Mouse (Mus musculus) forebrain, embryonic 12.5 days (tissue): Measurements from ENCODE around the gene Gm20479. TPM values are rescaled to one million over a fixed set of nuclear protein-coding genes. Genes with fewer than 3 reads are reported as not detected.

Source experiments
- ATAC-seq: fragments of 200-750 bp; cut with Nextera tagmentation; 2 replicates; pipeline ENCODE4 v1.8.0; 2017; ENCODE audit warnings: moderate TSS enrichment; ENCODE audit not compliant: low FRiP score
- H3K27ac ChIP-seq: fragments of 300-500 bp; sonication (generic); 2 replicates; pipeline ENCODE4 v1.5.1; 2016; ENCODE audit warnings: mild to moderate bottlenecking
- H3K27me3 ChIP-seq: fragments of 300-500 bp; sonication (generic); 2 replicates; pipeline ENCODE4 v1.6.1; 2016; ENCODE audit warnings: mild to moderate bottlenecking
- H3K36me3 ChIP-seq: fragments of 300-500 bp; sonication (generic); replicated peaks from 2 replicates; pipeline ENCODE4 v1.6.1; 2016; ENCODE audit warnings: mild to moderate bottlenecking
- H3K4me1 ChIP-seq: fragments of 300-500 bp; sonication (generic); 2 replicates; pipeline ENCODE4 v1.6.1; 2016
- H3K4me2 ChIP-seq: fragments of 300-500 bp; sonication (generic); 2 replicates; pipeline ENCODE4 v1.6.1; 2016; ENCODE audit warnings: mild to moderate bottlenecking, moderate library complexity
- H3K4me3 ChIP-seq: fragments of 300-500 bp; sonication (generic); replicated peaks from 2 replicates; pipeline ENCODE4 v1.5.1; 2016; ENCODE audit warnings: mild to moderate bottlenecking
- H3K9ac ChIP-seq: fragments of 300-500 bp; sonication (generic); 2 replicates; pipeline ENCODE4 v1.6.1; 2016; ENCODE audit warnings: mild to moderate bottlenecking
- H3K9me3 ChIP-seq: fragments of 300-500 bp; sonication (generic); 2 replicates; pipeline ENCODE4 v1.6.1; 2016
- WGBS: fragments of 180-500 bp; shearing (Covaris S2); methylation state at CpG from one replicate; pipeline ENCODE4 v1.1.7; 2016; 5-methylcytosine and 5-hydroxymethylcytosine counted together
- polyA plus RNA-seq: library from polyadenylated mRNA; unstranded; fragments of >200 nt; fragmentation: Nextera tagmentation; extraction: Ambion mirVana; gene quantifications from 2 replicates; pipeline ENCODE4 v1.2.1, GENCODE M21; 2016

The Gm20479 gene
- polyA plus RNA-seq = 1.5 TPM in 1 of 2 replicates, not detected in the other

DNA sequence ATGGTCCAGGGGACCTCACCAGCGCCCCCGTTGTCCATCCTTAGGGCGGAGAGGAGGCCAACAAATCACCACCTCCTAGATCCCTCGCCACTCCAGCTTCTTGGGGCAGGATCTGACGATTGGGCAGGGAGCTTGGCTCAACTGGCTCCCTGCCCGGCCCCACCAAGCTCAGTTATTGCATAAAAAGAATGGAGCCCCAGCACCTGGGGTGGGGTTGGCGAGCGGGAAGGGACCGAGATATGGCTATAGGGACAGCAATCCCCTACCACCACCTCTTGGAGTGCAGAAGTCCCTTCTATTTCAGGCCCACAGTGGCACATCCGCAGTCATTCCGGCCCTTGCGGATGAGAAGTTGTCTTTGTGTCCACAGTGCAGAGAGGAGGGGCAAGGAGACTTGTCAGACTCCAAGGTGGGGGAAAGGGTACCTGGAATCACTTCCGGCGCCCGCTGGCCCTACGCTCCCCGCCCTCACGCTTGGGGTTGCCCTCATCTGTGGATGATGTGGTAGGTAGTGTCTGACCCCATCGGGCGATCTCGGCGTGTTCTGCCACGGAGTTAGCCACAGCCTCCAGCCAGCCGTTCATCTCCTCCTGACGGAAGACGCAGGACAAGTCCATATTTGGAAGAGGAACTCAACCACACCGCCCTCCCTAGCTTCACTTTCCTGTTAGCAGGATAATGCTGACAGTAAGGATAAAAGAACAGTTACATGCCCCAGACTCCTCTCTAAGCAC is at the start of gene Gm20479:
Gene Gm20479 (minus strand): TSS at position 559 of the 734 bp plus-strand sequence.
- WGBS = 7% methylated on average over 27 of the region's 27 CpGs
- no peak within 1 kb of the TSS for H3K27ac ChIP-seq
- H3K36me3 ChIP-seq = peaks cover 14% of the 10 kb centered on the region
- H3K9me3 ChIP-seq = no peaks in the 10 kb centered on the region
- peaks cover 33% of the 10 kb centered on the region for H3K4me1 ChIP-seq
- ATAC-seq = no peak
- peak within 1 kb of the TSS; percentile 67 for H3K4me3 ChIP-seq
- peak within 1 kb of the TSS; percentile 65 for H3K4me2 ChIP-seq
- H3K9ac ChIP-seq = no peak within 1 kb of the TSS
- peaks cover 41% of the 10 kb centered on the region for H3K27me3 ChIP-seq

DNA sequence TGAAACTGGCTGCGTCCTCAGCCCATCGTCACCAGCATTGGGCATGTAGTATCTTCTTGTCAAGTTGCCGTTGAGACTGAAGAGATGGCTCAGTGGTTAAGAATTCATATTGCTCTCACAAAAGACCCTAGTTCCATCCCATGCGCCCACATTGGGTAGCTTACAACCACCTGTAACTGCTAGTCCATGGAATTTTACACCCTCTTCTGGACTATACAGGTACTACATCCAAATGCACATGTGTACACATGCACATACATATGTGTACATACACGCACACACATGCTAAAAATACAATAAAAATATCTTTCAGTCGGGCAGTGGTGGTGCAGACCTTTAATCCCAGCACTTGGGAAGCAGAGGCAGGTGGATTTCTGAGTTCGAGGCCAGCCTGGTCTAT is 49.3 kb upstream of the Gm20479 start:
- Histone ChIP-seq H3K4me3 (no peak overlapping the region), H3K4me1 (peaks cover 15% of the 10 kb centered on the region), H3K9me3 (peaks cover 14% of the 10 kb centered on the region), H3K27ac (no peak overlapping the region), H3K36me3 (no peaks in the 10 kb centered on the region), H3K4me2 (no peak overlapping the region), H3K27me3 (peaks cover 97% of the 10 kb centered on the region), H3K9ac (no peak overlapping the region)
- no peak for ATAC-seq
- WGBS = 82% methylated on average over 7 of the region's 7 CpGs

DNA sequence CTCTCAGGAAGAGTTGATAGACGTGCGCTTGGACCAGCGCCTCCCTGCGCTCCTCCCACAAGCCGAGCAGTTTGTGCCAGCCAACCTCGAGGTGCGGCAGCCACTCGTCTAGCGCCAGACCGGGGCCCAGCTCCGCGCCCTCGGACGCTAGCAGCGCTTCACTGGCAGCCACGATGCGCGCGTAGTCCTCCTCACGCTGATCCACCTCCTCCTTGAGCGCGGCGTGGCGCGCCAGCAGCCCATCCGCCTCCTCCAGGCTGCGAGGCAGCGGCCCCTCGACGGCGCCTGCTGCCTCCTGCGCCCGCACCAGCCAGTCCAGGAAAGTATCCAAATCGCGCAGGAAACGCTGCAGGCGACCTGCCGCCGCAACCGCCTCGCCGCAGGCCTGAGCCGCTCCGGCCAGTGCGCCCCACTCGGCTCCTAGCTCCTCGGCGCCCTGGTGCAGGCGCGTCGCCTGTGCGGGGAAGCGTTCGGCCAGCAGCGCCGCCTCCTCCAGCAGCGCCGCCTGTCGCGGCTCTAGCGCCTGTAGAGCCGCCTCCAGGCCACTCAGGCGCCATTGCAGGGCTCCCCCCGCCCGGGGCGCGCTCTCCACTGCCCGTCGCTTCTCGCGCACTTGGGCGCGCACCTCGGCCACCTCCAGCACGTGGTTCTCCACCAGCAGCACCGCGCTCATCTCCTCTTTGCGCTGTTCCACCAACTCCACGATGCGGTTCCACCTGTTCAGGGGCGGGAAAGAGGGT is 47.2 kb upstream of the Gm20479 start:
- Histone ChIP-seq H3K27ac (no peak overlapping the region), H3K4me3 (peak overlapping the region; percentile 19), H3K9ac (no peak overlapping the region), H3K4me1 (peaks cover 15% of the 10 kb centered on the region), H3K9me3 (peaks cover 14% of the 10 kb centered on the region), H3K36me3 (no peaks in the 10 kb centered on the region), H3K27me3 (peaks cover 96% of the 10 kb centered on the region), H3K4me2 (peak overlapping the region; percentile 22; the same call in 1 of the 2 replicates)
- ATAC-seq = no peak
- WGBS = 7% methylated on average over 79 of the region's 81 CpGs

DNA sequence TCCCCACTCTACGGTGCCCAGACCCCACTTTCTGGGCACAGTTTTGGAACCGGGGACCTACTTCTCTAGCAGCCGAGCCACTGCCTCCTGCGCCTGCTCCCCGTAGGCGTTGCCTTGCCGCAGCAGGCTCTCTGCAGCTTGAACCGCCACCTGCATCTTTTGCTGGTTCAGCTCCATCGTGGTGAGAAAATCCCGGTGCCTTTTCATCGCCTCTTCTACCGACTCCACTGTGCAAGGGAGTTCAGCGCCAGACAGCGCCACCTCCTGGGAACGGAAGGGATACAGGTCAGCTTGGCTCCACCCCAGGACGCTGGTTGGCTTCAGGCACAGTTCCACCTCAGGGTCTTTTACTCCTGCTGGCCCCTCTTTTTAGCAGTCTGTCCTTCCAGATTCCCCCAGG is 45.5 kb upstream of the Gm20479 start:
- 9% methylated on average over 16 of the region's 16 CpGs for WGBS
- no peak for ATAC-seq
- Histone ChIP-seq H3K9me3 (peaks cover 14% of the 10 kb centered on the region), H3K27me3 (peaks cover 90% of the 10 kb centered on the region), H3K4me1 (peaks cover 5% of the 10 kb centered on the region), H3K36me3 (no peaks in the 10 kb centered on the region), H3K4me3 (no peak overlapping the region), H3K9ac (no peak overlapping the region), H3K4me2 (no peak overlapping the region), H3K27ac (no peak overlapping the region)

DNA sequence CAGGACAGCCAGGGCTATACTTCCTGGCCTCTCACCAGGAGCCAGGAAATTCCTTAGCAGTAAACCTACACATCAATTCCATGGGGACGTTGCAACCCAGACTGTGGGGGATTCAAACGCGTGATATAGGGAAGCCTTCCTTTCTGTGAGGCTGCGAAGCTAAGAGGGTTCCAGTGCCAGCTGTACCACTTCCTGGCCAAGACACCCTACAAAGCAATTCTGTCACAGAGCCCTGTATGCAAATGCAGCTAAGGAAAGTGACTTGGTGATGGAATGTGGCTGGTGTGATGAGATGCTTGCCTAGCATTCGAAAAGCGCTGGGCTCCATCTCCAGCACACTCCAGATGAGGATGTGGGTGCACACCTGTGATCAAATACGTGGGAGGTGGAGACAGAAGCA is 43.3 kb upstream of the Gm20479 start:
- Histone ChIP-seq H3K27ac (no peak overlapping the region), H3K27me3 (peaks cover 90% of the 10 kb centered on the region), H3K9me3 (peaks cover 10% of the 10 kb centered on the region; the same call in 1 of the 2 replicates), H3K36me3 (no peaks in the 10 kb centered on the region), H3K9ac (no peak overlapping the region), H3K4me3 (no peak overlapping the region), H3K4me1 (peaks cover 22% of the 10 kb centered on the region), H3K4me2 (no peak overlapping the region)
- 87% methylated on average over 7 of the region's 7 CpGs for WGBS
- ATAC-seq = no peak

DNA sequence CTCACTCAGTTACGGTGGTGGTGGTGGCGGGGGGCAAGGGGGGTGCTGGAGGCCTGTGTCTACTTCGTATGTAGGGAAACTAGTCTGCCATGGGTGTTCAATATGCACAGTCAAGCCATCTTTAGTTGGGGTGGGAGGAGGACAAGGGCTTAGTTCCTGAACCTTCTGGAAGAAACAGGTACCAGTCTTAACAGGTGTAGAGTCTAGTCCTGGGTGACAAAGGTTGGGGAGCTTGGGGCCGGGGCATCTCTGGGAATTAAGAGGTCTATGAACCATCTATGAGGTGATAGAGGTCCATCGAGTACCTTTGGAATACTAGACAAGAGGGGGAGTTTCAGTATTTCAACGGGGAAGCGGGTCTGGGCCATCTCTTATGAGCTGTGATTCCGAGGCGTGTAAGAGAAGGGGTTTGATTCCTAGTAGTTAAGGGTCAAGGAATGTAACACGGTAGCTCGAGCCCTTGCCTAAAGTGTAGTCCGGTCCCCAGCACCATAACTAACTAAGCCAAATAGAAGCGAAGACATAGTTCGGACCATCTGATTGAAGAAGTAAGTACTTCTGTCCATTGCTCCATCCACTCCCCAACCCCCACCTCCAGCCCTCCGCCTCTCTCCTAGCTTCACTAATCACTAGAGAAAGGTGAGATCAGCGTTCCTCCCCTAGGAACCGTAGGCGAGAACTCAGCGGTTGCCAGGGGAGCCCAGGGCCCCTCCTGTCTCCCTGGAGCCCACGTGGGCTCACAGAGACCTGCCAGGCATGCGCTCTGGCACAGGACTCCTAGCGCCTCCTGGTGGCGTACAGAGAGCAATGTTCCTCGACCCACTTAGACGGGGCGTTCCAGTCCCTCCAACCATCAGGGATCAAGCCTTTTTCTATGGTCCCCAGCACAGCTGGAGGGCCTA is 40.1 kb upstream of the Gm20479 start:
- WGBS = 17% methylated on average over 26 of the region's 26 CpGs

DNA sequence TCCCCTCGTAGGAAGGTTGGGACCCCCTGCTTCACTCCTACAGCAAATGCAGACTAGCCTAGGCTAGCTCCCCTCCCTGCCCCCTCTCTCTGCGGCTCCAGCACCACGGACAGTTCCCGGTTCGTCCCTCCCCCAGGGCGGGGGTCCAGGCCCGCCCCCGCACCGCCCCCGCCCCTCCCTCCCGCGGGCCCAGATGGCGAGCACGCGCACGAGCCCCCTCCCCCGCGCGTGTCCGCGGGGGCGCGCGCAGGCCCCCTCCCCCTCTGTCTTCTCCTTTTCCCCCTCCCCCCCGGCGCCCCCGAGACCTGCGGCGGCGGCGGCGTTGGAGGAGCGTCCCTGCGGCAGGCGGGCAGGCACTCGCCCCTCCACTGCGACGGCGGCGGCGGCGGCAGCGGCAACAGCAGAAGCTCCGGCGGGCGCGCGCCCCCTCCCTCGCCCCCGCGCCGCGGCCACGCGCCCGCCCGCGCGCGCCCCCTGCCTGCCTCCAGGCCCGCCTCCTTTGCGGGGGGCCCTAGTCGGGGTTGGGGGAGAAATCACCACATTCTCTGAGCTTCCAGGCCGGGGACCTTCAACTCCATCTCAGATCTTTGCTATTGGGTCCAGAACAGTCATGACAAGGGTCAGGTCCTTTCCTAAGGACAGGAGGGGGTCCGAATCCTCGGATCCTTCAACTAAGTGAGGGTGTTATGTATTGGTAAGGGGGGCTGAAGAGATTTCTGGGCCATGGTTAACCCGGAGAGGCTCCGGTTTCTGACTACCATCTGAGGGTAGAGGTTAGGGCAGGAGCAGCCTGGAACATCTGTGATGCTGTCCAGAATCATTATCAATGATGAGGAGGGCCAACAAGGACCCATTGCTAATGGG is 39.2 kb upstream of the Gm20479 start:
- Histone ChIP-seq H3K4me2 (peak overlapping the region; percentile 88), H3K36me3 (no peaks in the 10 kb centered on the region), H3K27me3 (peaks cover 89% of the 10 kb centered on the region), H3K4me3 (peak overlapping the region; percentile 53), H3K4me1 (peaks cover 19% of the 10 kb centered on the region), H3K9ac (peak overlapping the region; percentile 63), H3K27ac (no peak overlapping the region), H3K9me3 (no peaks in the 10 kb centered on the region)
- ATAC-seq = peak; percentile 55; the same call in 1 of the 2 replicates
- WGBS = 3% methylated on average over 38 of the region's 68 CpGs

More for the DNA sequence above, 40.1 kb upstream of the Gm20479 start:
- H3K4me3 ChIP-seq = no peak overlapping the region
- ATAC-seq = peak; percentile 51; the same call in 1 of the 2 replicates
- H3K4me2 ChIP-seq = peak overlapping the region; percentile 88
- no peak overlapping the region for H3K27ac ChIP-seq
- H3K9ac ChIP-seq = no peak overlapping the region
- H3K27me3 ChIP-seq = peaks cover 88% of the 10 kb centered on the region
- H3K36me3 ChIP-seq = no peaks in the 10 kb centered on the region
- peaks cover 19% of the 10 kb centered on the region for H3K4me1 ChIP-seq
- no peaks in the 10 kb centered on the region for H3K9me3 ChIP-seq

DNA sequence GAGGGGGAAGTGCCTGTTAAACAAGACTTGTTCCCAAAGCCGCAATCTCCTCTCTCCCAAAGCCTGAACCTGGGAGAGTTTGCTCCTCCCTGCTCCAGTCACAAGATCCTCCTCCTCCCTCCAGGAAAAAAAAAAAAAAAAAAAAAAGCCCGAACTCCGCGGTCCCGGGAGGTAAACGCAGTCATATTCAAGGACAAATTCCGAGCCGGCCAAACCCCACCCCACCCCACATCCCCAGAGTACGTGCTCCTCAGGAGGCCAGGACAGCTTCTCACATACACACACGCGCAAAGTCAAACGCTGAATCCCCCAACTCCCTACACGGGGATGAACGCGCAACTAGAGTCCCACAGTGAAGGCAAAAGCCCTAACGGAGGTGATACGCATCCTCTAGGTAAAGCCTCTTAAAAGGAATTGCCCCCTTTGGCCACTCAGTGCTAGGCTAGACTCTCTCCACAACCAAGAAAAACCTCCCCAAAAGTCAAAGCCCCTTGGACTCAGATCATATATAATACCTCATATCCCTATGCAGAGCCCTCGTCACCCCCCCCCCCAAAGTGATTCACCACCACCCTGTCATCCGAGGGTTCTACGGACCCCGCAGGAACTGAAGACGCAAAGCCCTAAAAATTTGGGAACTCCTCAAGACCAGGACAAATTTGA is 38.4 kb upstream of the Gm20479 start:
- WGBS = 1% methylated on average over 22 of the region's 22 CpGs
- Histone ChIP-seq H3K27me3 (peaks cover 90% of the 10 kb centered on the region), H3K4me1 (peaks cover 19% of the 10 kb centered on the region), H3K36me3 (no peaks in the 10 kb centered on the region), H3K9ac (no peak overlapping the region), H3K4me3 (peak overlapping the region; percentile 53), H3K27ac (no peak overlapping the region), H3K4me2 (peak overlapping the region; percentile 88), H3K9me3 (no peaks in the 10 kb centered on the region)
- ATAC-seq = no peak

DNA sequence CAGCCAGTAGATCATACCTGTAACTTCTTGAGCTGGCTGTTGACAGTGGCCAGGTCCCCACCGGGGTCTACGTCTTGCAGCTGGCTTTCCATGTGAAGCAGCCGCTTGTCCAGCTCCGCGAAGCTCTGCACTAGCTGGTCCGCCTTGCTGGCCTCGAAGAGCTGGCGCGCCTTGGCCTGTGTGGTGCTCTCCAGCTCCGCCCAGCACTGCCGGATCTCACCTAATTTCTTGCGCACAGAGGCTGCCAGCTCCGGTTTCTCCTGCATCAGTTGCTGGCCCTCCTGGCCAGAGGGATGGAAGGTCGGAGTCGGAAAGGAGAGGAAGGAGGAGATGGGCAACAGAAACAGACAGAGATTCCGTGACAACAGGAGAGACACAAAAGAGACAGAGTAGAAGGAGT is 34.2 kb upstream of the Gm20479 start:
- Histone ChIP-seq H3K9ac (no peak overlapping the region), H3K4me1 (peaks cover 8% of the 10 kb centered on the region), H3K4me3 (no peak overlapping the region), H3K27ac (no peak overlapping the region), H3K36me3 (no peaks in the 10 kb centered on the region), H3K9me3 (no peaks in the 10 kb centered on the region), H3K4me2 (no peak overlapping the region), H3K27me3 (peaks cover 61% of the 10 kb centered on the region)
- WGBS = 36% methylated on average over 16 of the region's 16 CpGs
- ATAC-seq = no peak

DNA sequence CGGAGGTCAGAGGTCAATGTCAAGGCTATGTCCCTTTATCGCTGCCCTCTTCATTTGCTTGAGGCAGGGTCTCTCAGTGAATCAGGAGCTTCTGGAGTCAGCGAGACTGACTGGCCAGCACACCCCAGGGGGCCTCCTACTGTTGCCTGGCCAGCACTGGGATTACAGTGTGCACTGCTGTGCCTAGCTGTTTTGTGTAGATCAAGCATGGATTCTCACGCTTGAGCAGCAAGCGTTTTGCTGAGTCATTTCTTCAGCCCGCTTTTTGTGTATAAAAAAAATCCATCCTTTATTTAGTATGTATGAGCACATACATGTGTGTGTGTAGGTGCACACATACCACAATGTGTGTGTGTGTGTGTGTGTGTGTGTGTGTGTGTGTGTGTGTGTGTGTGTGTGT is 32.0 kb upstream of the Gm20479 start:
- no peak overlapping the region for H3K9ac ChIP-seq
- H3K36me3 ChIP-seq = no peaks in the 10 kb centered on the region
- no peak overlapping the region for H3K27ac ChIP-seq
- ATAC-seq = no peak
- no peak overlapping the region for H3K4me2 ChIP-seq
- peaks cover 2% of the 10 kb centered on the region; the same call in 1 of the 2 replicates for H3K4me1 ChIP-seq
- no peaks in the 10 kb centered on the region for H3K9me3 ChIP-seq
- WGBS = 69% methylated on average over 6 of the region's 6 CpGs
- H3K4me3 ChIP-seq = no peak overlapping the region
- peaks cover 48% of the 10 kb centered on the region for H3K27me3 ChIP-seq

DNA sequence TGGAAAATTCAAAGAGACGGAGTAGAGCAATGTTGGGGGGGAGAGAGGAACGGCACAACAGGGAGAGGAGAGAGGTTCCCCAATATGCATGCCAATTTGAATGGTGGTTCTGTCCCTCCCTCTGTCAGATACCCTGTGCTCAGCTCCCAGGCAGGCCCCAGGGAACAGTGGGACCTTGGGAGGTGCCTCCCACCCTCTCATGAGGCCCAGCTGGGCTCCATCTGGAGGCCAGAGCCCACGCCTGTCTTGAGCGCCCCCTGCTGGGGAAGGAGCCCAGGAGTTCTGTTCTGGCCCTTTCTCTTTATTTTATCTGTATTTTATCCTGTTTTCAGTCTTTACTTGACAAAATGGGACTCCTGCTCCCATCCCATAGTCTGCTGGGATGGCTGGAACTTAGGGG is 27.5 kb upstream of the Gm20479 start:
- H3K4me2 ChIP-seq = no peak overlapping the region
- H3K4me1 ChIP-seq = peaks cover 2% of the 10 kb centered on the region; the same call in 1 of the 2 replicates
- ATAC-seq = peak; percentile 41; the same call in 1 of the 2 replicates
- H3K36me3 ChIP-seq = no peaks in the 10 kb centered on the region
- 34% methylated on average over 4 of the region's 4 CpGs for WGBS
- peaks cover 19% of the 10 kb centered on the region; the same call in 1 of the 2 replicates for H3K27me3 ChIP-seq
- no peak overlapping the region for H3K4me3 ChIP-seq
- H3K9me3 ChIP-seq = no peaks in the 10 kb centered on the region
- no peak overlapping the region for H3K9ac ChIP-seq
- H3K27ac ChIP-seq = no peak overlapping the region
